Mouse (Mus musculus) frontal cortex, postnatal 10 days (tissue): ENCODE results near the gene Dpf3.

Experiments
- DNase-seq, 2 experiments: peaks; one replicate each; pipeline ENCODE4 v3.0.0; 2022; ENCODE audit warnings: low spot score in 2 of 2, mixed read lengths in 1 of 2

Dpf3 gene

GRCm38 (mm10) chr12:83211146-83211822 is 276.2 kb downstream of the Dpf3 start:
- DNase-seq, result no peak

- no peak for DNase-seq
Observed at GRCm38 (mm10) chr12:83210735-83211134, 276.8 kb downstream of the Dpf3 start.

GRCm38 (mm10) chr12:83210294-83210693 is 277.2 kb downstream of the Dpf3 start:
- no peak for DNase-seq

- DNase-seq, result no peak
Observed at GRCm38 (mm10) chr12:83209461-83209860, 278.1 kb downstream of the Dpf3 start.

- DNase-seq, result no peak
Observed at GRCm38 (mm10) chr12:83208841-83209240, 278.7 kb downstream of the Dpf3 start.

- no peak for DNase-seq
Observed at GRCm38 (mm10) chr12:83208011-83208410, 279.5 kb downstream of the Dpf3 start.

- no peak for DNase-seq
Observed at GRCm38 (mm10) chr12:83207481-83207880, 280.0 kb downstream of the Dpf3 start.

GRCm38 (mm10) chr12:83206866-83207265 is 280.6 kb downstream of the Dpf3 start:
- DNase-seq, result no peak

GRCm38 (mm10) chr12:83204361-83204760 is 283.2 kb downstream of the Dpf3 start:
- no peak for DNase-seq

GRCm38 (mm10) chr12:83201674-83202073 is 285.8 kb downstream of the Dpf3 start:
- no peak for DNase-seq

GRCm38 (mm10) chr12:83180561-83180960 is 307.0 kb downstream of the Dpf3 start:
- DNase-seq, result no peak

GRCm38 (mm10) chr12:83179860-83180259 is 307.7 kb downstream of the Dpf3 start:
- DNase-seq, result no peak

- DNase-seq, result no peak
Observed at GRCm38 (mm10) chr12:83178770-83179169, 308.7 kb downstream of the Dpf3 start.

GRCm38 (mm10) chr12:83169495-83170209 is 317.9 kb downstream of the Dpf3 start:
- DNase-seq, result peak in 1 of 2 experiments; percentile 40

- DNase-seq, result no peak
Observed at GRCm38 (mm10) chr12:83168310-83168709, 319.2 kb downstream of the Dpf3 start.

GRCm38 (mm10) chr12:83165058-83165457 is 322.5 kb downstream of the Dpf3 start:
- no peak for DNase-seq
